Mouse (Mus musculus): Measurements from ENCODE around the gene Acmsd. TPM values are rescaled to one million over a fixed set of nuclear protein-coding genes. Genes with fewer than 3 reads are reported as not detected.
A peak's percentile ranks its signal among the peaks of the same experiment; 100 is the strongest.

Acmsd gene
- 0.16 TPM in 1 of 2 replicates, not detected in the other for polyA plus RNA-seq (2014; fragmentation: Nextera tagmentation; extraction: Ambion mirVana)

- no peak within 1 kb of the TSS for H3K27ac ChIP-seq (ENCODE audit: low read depth, low read length)
- H3K4me2 ChIP-seq (ENCODE audit: low read depth, low read length): no peak within 1 kb of the TSS
- no peaks in the 10 kb centered on the region for H3K9me3 ChIP-seq (ENCODE audit: control insufficient read depth, low read length)
- H3K27me3 ChIP-seq (ENCODE audit: control insufficient read depth, insufficient read depth, low read length): no peaks in the 10 kb centered on the region
- H3K9ac ChIP-seq (replicated peaks; ENCODE audit: low read depth, low read length): no peak within 1 kb of the TSS
- ATAC-seq (ENCODE audit: low read depth): no peak
- no peaks in the 10 kb centered on the region for H3K36me3 ChIP-seq (ENCODE audit: control insufficient read depth, insufficient read depth, low read length)
- WGBS: 97% methylated on average over 4 of the region's 4 CpGs
- H3K4me1 ChIP-seq (ENCODE audit: control insufficient read depth, insufficient read depth, low read length): no peaks in the 10 kb centered on the region
- no peak within 1 kb of the TSS for H3K4me3 ChIP-seq (ENCODE audit: low read depth, low read length)
Measured at GRCm38 (mm10) chr1:127729096-127729495, at the start of gene Acmsd. Gene Acmsd (plus strand): TSS chr1:127729413.

DNA sequence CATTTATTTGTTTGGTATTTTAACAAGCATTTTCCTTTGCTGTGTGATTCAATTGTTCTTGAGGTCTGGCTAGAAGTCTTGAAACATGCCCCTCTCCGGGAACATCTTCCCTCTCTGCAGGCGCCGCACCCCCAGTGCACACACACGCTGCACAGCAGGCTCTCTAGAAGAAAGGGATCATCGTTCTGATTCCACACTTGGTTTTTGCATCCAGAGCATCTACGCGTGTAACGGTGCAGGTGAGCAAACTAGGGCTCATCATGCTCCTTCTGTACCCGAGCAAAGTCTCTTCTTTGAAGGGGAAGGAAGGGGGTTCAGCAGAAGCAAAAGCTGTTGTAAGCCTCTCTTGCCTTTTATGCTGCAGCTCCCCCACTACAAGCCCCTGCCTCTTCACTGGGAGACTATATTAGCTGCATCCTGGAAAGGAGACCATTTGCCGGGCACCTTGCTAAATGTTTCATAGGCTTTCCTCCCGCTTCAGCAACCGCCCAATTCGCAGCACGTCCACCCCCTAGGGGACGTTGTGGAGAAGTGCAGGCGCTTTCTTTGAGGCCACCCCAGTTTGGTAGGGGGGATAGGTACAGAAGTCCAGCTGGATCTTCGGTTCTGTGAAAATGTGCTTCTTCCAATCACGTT lies 49.6 kb upstream of the Acmsd start, which contains the start of gene Tmem163:
Tmem163 (minus strand) TSS at position 51 of the 636 bp plus-strand sequence.
- no peaks in the 10 kb centered on the region for H3K9me3 ChIP-seq (ENCODE audit: control insufficient read depth, low read length)
- no peak for ATAC-seq (ENCODE audit: low read depth)
- H3K4me3 ChIP-seq (ENCODE audit: low read depth, low read length): peak within 1 kb of the TSS; percentile 66
- peak within 1 kb of the TSS; percentile 70 for H3K4me2 ChIP-seq (ENCODE audit: low read depth, low read length)
- peaks cover 14% of the 10 kb centered on the region for H3K27me3 ChIP-seq (ENCODE audit: control insufficient read depth, insufficient read depth, low read length)
- peak within 1 kb of the TSS; percentile 73 for H3K27ac ChIP-seq (ENCODE audit: low read depth, low read length)
- WGBS: 12% methylated on average over 18 of the region's 18 CpGs
- H3K9ac ChIP-seq (replicated peaks; ENCODE audit: low read depth, low read length): peak within 1 kb of the TSS; percentile 76
- H3K36me3 ChIP-seq (ENCODE audit: control insufficient read depth, insufficient read depth, low read length): no peaks in the 10 kb centered on the region
- 0 out of 2 replicates have a peak, but pooled peaks cover 6% of the 10 kb centered on the region for H3K4me1 ChIP-seq (ENCODE audit: control insufficient read depth, insufficient read depth, low read length)

DNA sequence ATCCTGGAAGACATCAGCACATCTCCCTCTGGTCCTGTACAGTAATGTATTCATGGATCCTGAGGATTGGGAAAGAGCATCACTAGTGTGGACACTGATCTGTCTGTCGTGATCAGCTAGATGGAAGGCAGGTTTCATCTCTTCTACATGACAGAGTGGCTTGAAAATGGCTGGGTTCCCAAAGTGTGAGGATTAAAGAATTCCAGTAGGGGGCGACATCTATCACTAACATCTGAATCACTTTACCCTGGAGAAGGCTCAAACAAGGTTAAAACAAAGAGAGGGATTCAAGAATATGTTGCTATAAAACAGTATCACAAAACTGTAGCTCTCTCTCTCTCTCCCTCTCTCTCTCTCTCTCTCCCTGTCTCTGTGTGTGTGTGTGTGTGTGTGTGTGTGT lies 32.7 kb upstream of the Acmsd start:
- Histone ChIP-seq H3K4me1 (ENCODE audit: control insufficient read depth, insufficient read depth, low read length) (no peaks in the 10 kb centered on the region), H3K27ac (ENCODE audit: low read depth, low read length) (no peak overlapping the region), H3K36me3 (ENCODE audit: control insufficient read depth, insufficient read depth, low read length) (no peaks in the 10 kb centered on the region), H3K27me3 (ENCODE audit: control insufficient read depth, insufficient read depth, low read length) (no peaks in the 10 kb centered on the region), H3K4me2 (ENCODE audit: low read depth, low read length) (no peak overlapping the region), H3K9ac (replicated peaks; ENCODE audit: low read depth, low read length) (no peak overlapping the region), H3K4me3 (ENCODE audit: low read depth, low read length) (no peak overlapping the region), H3K9me3 (ENCODE audit: control insufficient read depth, low read length) (no peaks in the 10 kb centered on the region)
- no peak for ATAC-seq (ENCODE audit: low read depth)
- 32% methylated on average over 2 of the region's 2 CpGs for whole genome bisulfite sequencing

- Histone ChIP-seq H3K36me3 (ENCODE audit: control insufficient read depth, insufficient read depth, low read length) (no peaks in the 10 kb centered on the region), H3K27ac (ENCODE audit: low read depth, low read length) (no peak overlapping the region), H3K4me2 (ENCODE audit: low read depth, low read length) (no peak overlapping the region), H3K27me3 (ENCODE audit: control insufficient read depth, insufficient read depth, low read length) (no peaks in the 10 kb centered on the region), H3K9ac (replicated peaks; ENCODE audit: low read depth, low read length) (no peak overlapping the region), H3K4me1 (ENCODE audit: control insufficient read depth, insufficient read depth, low read length) (no peaks in the 10 kb centered on the region), H3K9me3 (ENCODE audit: control insufficient read depth, low read length) (no peaks in the 10 kb centered on the region), H3K4me3 (ENCODE audit: low read depth, low read length) (no peak overlapping the region)
- ATAC-seq (ENCODE audit: low read depth): no peak
- WGBS: 79% methylated on average over 1 of the region's 1 CpGs
Measured at GRCm38 (mm10) chr1:127702187-127702586, 27.0 kb upstream of the Acmsd start.

DNA sequence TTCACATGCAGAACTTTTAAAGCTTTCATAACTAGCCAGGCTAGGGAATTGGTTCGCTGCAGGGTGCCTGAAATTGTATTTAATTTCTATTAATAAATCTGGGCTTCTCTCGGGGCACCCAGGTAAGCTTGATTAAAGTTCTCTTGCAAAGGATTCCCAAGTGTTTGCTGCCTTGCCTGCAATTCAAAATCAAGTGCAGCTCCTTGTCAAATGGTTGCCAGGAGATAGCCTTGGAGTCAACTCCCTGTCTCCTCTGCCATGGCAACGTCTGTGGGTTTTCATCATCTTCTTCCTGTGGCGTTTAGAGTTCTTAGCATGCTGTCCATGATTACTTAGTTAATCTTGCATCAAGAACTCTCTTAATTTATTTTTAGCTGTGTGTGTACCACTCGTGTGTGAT lies 22.9 kb upstream of the Acmsd start:
- H3K36me3 ChIP-seq (ENCODE audit: control insufficient read depth, insufficient read depth, low read length): no peaks in the 10 kb centered on the region
- no peak for ATAC-seq (ENCODE audit: low read depth)
- 63% methylated on average over 5 of the region's 5 CpGs for WGBS
- H3K27me3 ChIP-seq (ENCODE audit: control insufficient read depth, insufficient read depth, low read length): no peaks in the 10 kb centered on the region
- no peaks in the 10 kb centered on the region for H3K4me1 ChIP-seq (ENCODE audit: control insufficient read depth, insufficient read depth, low read length)
- H3K9me3 ChIP-seq (ENCODE audit: control insufficient read depth, low read length): no peaks in the 10 kb centered on the region
- no peak overlapping the region for H3K9ac ChIP-seq (replicated peaks; ENCODE audit: low read depth, low read length)
- H3K4me3 ChIP-seq (ENCODE audit: low read depth, low read length): no peak overlapping the region
- no peak overlapping the region for H3K4me2 ChIP-seq (ENCODE audit: low read depth, low read length)
- H3K27ac ChIP-seq (ENCODE audit: low read depth, low read length): no peak overlapping the region

DNA sequence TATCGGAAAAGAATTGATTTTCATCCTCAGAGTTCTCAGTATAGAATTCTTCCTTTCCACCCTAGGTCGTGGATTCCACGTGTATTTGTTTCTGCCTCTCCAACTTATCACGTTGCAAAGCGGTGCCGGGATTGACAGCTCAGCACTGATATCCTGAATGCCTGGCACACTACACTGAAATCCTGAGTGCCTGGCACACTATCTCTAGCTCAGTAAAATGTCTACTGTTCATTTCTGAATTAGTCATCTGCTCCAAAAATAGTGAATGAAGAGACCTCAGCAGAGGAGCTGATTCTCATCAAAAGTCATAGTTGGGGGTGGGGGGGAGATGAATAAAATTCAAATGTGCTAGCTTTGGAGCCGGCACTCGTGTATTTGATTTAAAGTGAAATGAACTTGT lies 12.8 kb upstream of the Acmsd start:
- Histone ChIP-seq H3K4me3 (ENCODE audit: low read depth, low read length) (no peak overlapping the region), H3K9me3 (ENCODE audit: control insufficient read depth, low read length) (no peaks in the 10 kb centered on the region), H3K36me3 (ENCODE audit: control insufficient read depth, insufficient read depth, low read length) (no peaks in the 10 kb centered on the region), H3K4me1 (ENCODE audit: control insufficient read depth, insufficient read depth, low read length) (no peaks in the 10 kb centered on the region), H3K27ac (ENCODE audit: low read depth, low read length) (no peak overlapping the region), H3K9ac (replicated peaks; ENCODE audit: low read depth, low read length) (no peak overlapping the region), H3K27me3 (ENCODE audit: control insufficient read depth, insufficient read depth, low read length) (no peaks in the 10 kb centered on the region), H3K4me2 (ENCODE audit: low read depth, low read length) (no peak overlapping the region)
- 93% methylated on average over 8 of the region's 8 CpGs for WGBS
- ATAC-seq (ENCODE audit: low read depth): no peak

- 85% methylated on average over 1 of the region's 1 CpGs for WGBS
- no peaks in the 10 kb centered on the region for H3K4me1 ChIP-seq (ENCODE audit: control insufficient read depth, insufficient read depth, low read length)
- H3K9me3 ChIP-seq (ENCODE audit: control insufficient read depth, low read length): no peaks in the 10 kb centered on the region
- no peak for ATAC-seq (ENCODE audit: low read depth)
- H3K4me2 ChIP-seq (ENCODE audit: low read depth, low read length): no peak overlapping the region
- H3K4me3 ChIP-seq (ENCODE audit: low read depth, low read length): no peak overlapping the region
- H3K36me3 ChIP-seq (ENCODE audit: control insufficient read depth, insufficient read depth, low read length): no peaks in the 10 kb centered on the region
- H3K9ac ChIP-seq (replicated peaks; ENCODE audit: low read depth, low read length): no peak overlapping the region
- H3K27me3 ChIP-seq (ENCODE audit: control insufficient read depth, insufficient read depth, low read length): no peaks in the 10 kb centered on the region
- H3K27ac ChIP-seq (ENCODE audit: low read depth, low read length): no peak overlapping the region
Measured at GRCm38 (mm10) chr1:127718290-127718689, 10.9 kb upstream of the Acmsd start.

- no peaks in the 10 kb centered on the region for H3K27me3 ChIP-seq (ENCODE audit: control insufficient read depth, insufficient read depth, low read length)
- no peaks in the 10 kb centered on the region for H3K9me3 ChIP-seq (ENCODE audit: control insufficient read depth, low read length)
- 49% methylated on average over 2 of the region's 2 CpGs for WGBS
- no peak for ATAC-seq (ENCODE audit: low read depth)
- H3K9ac ChIP-seq (replicated peaks; ENCODE audit: low read depth, low read length): no peak overlapping the region
- H3K4me1 ChIP-seq (ENCODE audit: control insufficient read depth, insufficient read depth, low read length): no peaks in the 10 kb centered on the region
- no peak overlapping the region for H3K27ac ChIP-seq (ENCODE audit: low read depth, low read length)
- no peak overlapping the region for H3K4me2 ChIP-seq (ENCODE audit: low read depth, low read length)
- no peak overlapping the region for H3K4me3 ChIP-seq (ENCODE audit: low read depth, low read length)
- H3K36me3 ChIP-seq (ENCODE audit: control insufficient read depth, insufficient read depth, low read length): no peaks in the 10 kb centered on the region
Measured at GRCm38 (mm10) chr1:127723596-127723995, 5.6 kb upstream of the Acmsd start.

GRCm38 (mm10) chr1:127731086-127731485 lies 1.9 kb downstream of the Acmsd start:
- Histone ChIP-seq H3K4me2 (ENCODE audit: low read depth, low read length) (no peak overlapping the region), H3K9me3 (ENCODE audit: control insufficient read depth, low read length) (no peaks in the 10 kb centered on the region), H3K36me3 (ENCODE audit: control insufficient read depth, insufficient read depth, low read length) (no peaks in the 10 kb centered on the region), H3K4me3 (ENCODE audit: low read depth, low read length) (no peak overlapping the region), H3K9ac (replicated peaks; ENCODE audit: low read depth, low read length) (no peak overlapping the region), H3K4me1 (ENCODE audit: control insufficient read depth, insufficient read depth, low read length) (no peaks in the 10 kb centered on the region), H3K27ac (ENCODE audit: low read depth, low read length) (no peak overlapping the region), H3K27me3 (ENCODE audit: control insufficient read depth, insufficient read depth, low read length) (no peaks in the 10 kb centered on the region)
- WGBS: 31% methylated on average over 3 of the region's 3 CpGs
- ATAC-seq (ENCODE audit: low read depth): no peak
